Mouse (Mus musculus) forebrain, embryonic 16.5 days (tissue): Measurements from ENCODE around the gene Mrpl22. TPM values are rescaled to one million over a fixed set of nuclear protein-coding genes. Genes with fewer than 3 reads are reported as not detected.
"Not testable (repeated sequence)": the region's sequence is repeated elsewhere in the genome, so short reads cannot be mapped to it uniquely, and the experiment has no call there.

Experiments
- ATAC-seq: fragments of 200-750 bp; cut with Nextera tagmentation; 2 replicates; pipeline ENCODE4 v1.8.0; 2017; ENCODE audit warnings: mild to moderate bottlenecking, moderate library complexity
- H3K27ac ChIP-seq: fragments of 300-500 bp; sonication (generic); 2 replicates; pipeline ENCODE4 v1.5.1; 2014; ENCODE audit warnings: low read length, control low read depth
- H3K27me3 ChIP-seq: fragments of 300-500 bp; sonication (generic); replicated peaks from 2 replicates; pipeline ENCODE4 v1.6.1; 2014; ENCODE audit warnings: low read length; ENCODE audit not compliant: control insufficient read depth, insufficient read depth
- H3K36me3 ChIP-seq: fragments of 300-500 bp; sonication (generic); 2 replicates; pipeline ENCODE4 v1.6.1; 2014; ENCODE audit not compliant: control insufficient read depth, insufficient read depth
- H3K4me1 ChIP-seq: fragments of 300-500 bp; sonication (generic); replicated peaks from 2 replicates; pipeline ENCODE4 v1.6.1; 2014; ENCODE audit warnings: low read length; ENCODE audit not compliant: control insufficient read depth, insufficient read depth
- H3K4me2 ChIP-seq: fragments of 300-500 bp; sonication (generic); 2 replicates; pipeline ENCODE4 v1.6.1; 2014; ENCODE audit warnings: mild to moderate bottlenecking, low read length, control low read depth
- H3K4me3 ChIP-seq: fragments of 300-500 bp; sonication (generic); replicated peaks from 2 replicates; pipeline ENCODE4 v1.5.1; 2014; ENCODE audit warnings: mild to moderate bottlenecking, low read length, control low read depth
- H3K9ac ChIP-seq: fragments of 300-500 bp; sonication (generic); replicated peaks from 2 replicates; pipeline ENCODE4 v1.6.1; 2014; ENCODE audit warnings: low read depth, low read length, control low read depth
- H3K9me3 ChIP-seq: fragments of 300-500 bp; sonication (generic); 2 replicates; pipeline ENCODE4 v1.6.1; 2016; ENCODE audit warnings: low read length; ENCODE audit not compliant: control insufficient read depth
- WGBS: fragments of 180-500 bp; shearing (Covaris S2); extraction: QIAGEN DNeasy Blood & Tissue Kit; methylation state at CpG from one replicate; pipeline ENCODE4 v1.1.7; 2014; 5-methylcytosine and 5-hydroxymethylcytosine counted together
- polyA plus RNA-seq: library from polyadenylated mRNA; unstranded; fragments of >200 nt; fragmentation: Nextera tagmentation; extraction: Ambion mirVana; gene quantifications from 2 replicates; pipeline ENCODE4 v1.2.1, GENCODE M21; 2015

Gene Mrpl22
- polyA plus RNA-seq, 1 experiment from 2014 or later: 102 TPM

- Histone ChIP-seq H3K9me3 (no peaks in the 10 kb centered on the region), H3K4me2 (peak overlapping the region; percentile 70), H3K4me3 (peak overlapping the region; percentile 45), H3K27me3 (no peaks in the 10 kb centered on the region), H3K27ac (no peak overlapping the region), H3K4me1 (peaks cover 3% of the 10 kb centered on the region; the same call in 1 of the 2 replicates), H3K36me3 (no peaks in the 10 kb centered on the region), H3K9ac (no peak overlapping the region)
- ATAC-seq: no peak
- 85% methylated on average over 4 of the region's 4 CpGs for WGBS
Observed at GRCm38 (mm10) chr11:58198663-58199062, 27.2 kb downstream of the Mrpl22 start.

DNA sequence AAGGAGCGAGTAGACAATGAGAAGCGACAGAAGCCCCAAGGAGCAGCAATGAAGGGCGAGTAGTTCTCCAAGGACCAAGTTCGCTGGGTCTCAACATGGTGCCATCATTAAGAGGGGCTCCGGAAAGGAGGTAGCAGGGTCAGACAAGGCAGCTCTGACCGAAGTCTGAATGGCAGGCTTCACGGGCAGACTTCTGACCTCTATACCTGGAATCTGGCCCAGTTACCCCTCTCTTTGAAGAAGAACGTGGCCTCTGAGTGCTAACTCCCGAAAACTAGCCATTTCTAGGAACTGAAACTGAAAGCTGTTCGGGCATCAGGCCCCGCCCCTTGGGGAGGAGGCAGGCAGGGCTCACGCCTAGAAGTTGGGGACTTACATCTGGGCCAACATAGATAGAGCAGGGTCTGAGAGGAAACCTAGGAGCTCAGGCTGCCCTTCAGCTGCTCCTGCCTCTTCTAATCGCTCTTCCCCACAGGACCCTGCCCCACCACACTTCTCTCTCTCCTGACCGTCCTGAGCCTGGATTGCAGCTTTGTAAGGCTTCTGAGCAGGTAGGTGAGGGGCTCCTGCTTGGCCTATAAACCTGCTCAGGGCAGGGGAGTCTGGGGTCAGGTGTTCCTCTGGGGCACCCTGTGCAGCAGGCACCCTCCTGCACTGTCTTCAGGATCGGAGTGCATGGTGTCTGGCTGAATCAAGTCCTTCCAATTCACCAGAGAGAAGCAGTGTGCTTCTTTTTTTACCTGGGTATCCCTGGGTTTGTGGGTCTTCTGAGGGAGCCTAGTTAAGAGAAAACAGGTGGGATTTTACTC, 28.0 kb downstream of the Mrpl22 start, which contains the start of the genes Igtp and Irgm2:
Igtp (plus strand) TSS at position 328 of the 809 bp plus-strand sequence.
Irgm2 (plus strand) TSS at position 390 of the 809 bp plus-strand sequence.
- ATAC-seq, H3K27me3 ChIP-seq, H3K9me3 ChIP-seq, H3K27ac ChIP-seq, H3K4me1 ChIP-seq, H3K36me3 ChIP-seq: not testable (repeated sequence)
- H3K4me3 ChIP-seq: peak within 1 kb of the TSS; percentile 45
- 8% methylated on average over 14 of the region's 15 CpGs for WGBS
- peak within 1 kb of the TSS; percentile 70 for H3K4me2 ChIP-seq
- H3K9ac ChIP-seq: peak within 1 kb of the TSS; percentile 35

DNA sequence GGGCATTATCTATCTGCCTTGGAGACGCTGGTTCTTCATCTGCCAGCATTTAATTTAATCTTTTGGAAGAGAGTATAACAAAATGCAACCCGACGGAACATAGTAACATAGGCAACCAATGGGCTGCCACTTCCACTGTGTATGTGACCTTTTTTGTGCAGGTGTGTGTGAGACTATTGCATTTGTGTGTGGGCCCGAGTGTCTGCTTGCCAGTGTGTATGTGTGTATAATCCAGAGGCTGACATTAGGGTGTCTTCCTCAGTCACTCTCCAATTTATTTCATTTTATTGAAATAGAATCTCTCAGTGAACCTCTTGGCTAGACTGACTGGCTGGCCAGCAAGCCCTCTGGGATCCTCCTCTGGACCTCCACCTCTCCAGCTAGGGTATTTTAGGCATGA, 28.8 kb downstream of the Mrpl22 start:
- no peak for ATAC-seq
- H3K36me3 ChIP-seq: no peaks in the 10 kb centered on the region
- H3K4me1 ChIP-seq: peaks cover 3% of the 10 kb centered on the region; the same call in 1 of the 2 replicates
- no peak overlapping the region for H3K4me2 ChIP-seq
- H3K9ac ChIP-seq: no peak overlapping the region
- WGBS: 86% methylated on average over 4 of the region's 4 CpGs
- no peaks in the 10 kb centered on the region for H3K27me3 ChIP-seq
- no peaks in the 10 kb centered on the region for H3K9me3 ChIP-seq
- H3K4me3 ChIP-seq: no peak overlapping the region
- H3K27ac ChIP-seq: no peak overlapping the region

- 77% methylated on average over 12 of the region's 12 CpGs for WGBS
- Histone ChIP-seq H3K27me3 (no peaks in the 10 kb centered on the region), H3K27ac (no peak overlapping the region), H3K4me1 (peaks cover 3% of the 10 kb centered on the region; the same call in 1 of the 2 replicates), H3K36me3 (no peaks in the 10 kb centered on the region), H3K9ac (no peak overlapping the region), H3K4me2 (no peak overlapping the region), H3K4me3 (no peak overlapping the region), H3K9me3 (no peaks in the 10 kb centered on the region)
- ATAC-seq: no peak
Observed at GRCm38 (mm10) chr11:58201052-58201451, 29.6 kb downstream of the Mrpl22 start.

DNA sequence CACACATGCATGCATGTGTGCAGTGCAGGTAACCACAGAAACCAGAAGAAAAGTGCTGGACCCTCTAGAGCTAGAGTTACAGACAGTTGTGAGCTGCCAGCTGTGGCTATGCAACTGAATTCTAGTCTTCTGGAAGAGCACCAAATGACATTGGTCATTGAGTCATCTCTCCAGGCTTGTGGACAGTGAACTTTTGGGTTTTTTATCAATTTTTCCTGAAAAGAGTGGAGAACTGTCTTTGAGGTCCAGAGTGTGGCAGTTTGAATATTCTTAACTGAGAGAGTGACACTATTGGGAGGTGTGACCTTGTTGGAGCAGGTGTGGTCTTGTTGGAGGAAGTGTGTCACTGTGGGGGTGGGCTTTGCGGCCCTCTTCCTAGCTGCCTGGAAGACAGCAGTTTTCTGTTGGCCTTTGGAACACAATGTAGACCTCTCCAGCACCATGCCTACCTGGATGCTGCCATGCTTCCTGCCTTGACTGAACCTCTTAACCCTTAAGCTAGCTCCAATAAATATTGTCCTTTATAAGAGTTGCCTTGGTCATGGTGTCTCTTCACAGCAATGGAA, 38.9 kb downstream of the Mrpl22 start:
- Histone ChIP-seq H3K4me3 (no peak overlapping the region), H3K27ac (no peak overlapping the region), H3K36me3 (no peaks in the 10 kb centered on the region), H3K4me1 (no peaks in the 10 kb centered on the region), H3K9me3 (no peaks in the 10 kb centered on the region), H3K4me2 (no peak overlapping the region), H3K9ac (no peak overlapping the region), H3K27me3 (no peaks in the 10 kb centered on the region)
- WGBS: 95% methylated on average over 1 of the region's 1 CpGs
- ATAC-seq: no peak

DNA sequence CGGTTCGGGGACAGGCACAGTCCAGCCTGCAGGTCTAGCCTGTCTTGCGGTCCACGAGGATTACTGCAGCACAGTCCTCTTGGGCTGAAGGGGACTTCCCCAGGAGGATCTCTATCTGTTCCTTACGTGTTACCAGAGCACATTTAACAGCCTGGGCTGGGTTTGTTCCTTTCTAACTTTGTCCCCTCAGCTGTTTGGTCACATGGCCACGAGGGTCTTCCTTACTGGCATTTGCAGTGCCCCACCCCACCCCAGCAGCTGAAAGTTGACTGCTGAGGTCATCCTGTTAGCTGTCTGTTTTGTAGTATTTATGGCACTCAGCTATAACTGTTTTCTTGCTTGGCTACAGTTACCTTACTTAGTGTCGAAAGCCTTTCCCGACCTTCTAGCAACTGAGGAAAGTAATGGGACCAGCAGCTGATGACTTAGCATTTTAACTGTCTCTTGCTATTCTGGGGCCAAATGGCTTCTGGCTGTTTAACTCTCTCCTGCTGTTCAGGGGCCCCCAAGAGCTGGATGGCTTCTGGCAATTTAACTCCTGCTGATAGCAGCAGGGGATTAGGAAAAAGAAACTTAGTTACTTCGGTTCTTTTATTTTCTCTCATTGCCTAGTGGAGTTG, 39.7 kb downstream of the Mrpl22 start:
- Histone ChIP-seq H3K27me3 (no peaks in the 10 kb centered on the region), H3K4me1 (no peaks in the 10 kb centered on the region), H3K4me2 (no peak overlapping the region), H3K4me3 (no peak overlapping the region), H3K27ac (no peak overlapping the region), H3K36me3 (no peaks in the 10 kb centered on the region), H3K9ac (no peak overlapping the region), H3K9me3 (no peaks in the 10 kb centered on the region)
- no peak for ATAC-seq
- 19% methylated on average over 9 of the region's 9 CpGs for WGBS

GRCm38 (mm10) chr11:58211682-58212067, 40.2 kb downstream of the Mrpl22 start:
- Histone ChIP-seq H3K36me3 (no peaks in the 10 kb centered on the region), H3K27me3 (no peaks in the 10 kb centered on the region), H3K9me3 (no peaks in the 10 kb centered on the region), H3K4me3 (no peak overlapping the region), H3K4me2 (no peak overlapping the region), H3K27ac (no peak overlapping the region), H3K9ac (no peak overlapping the region), H3K4me1 (no peaks in the 10 kb centered on the region)
- no peak for ATAC-seq
- WGBS: 9% methylated on average over 2 of the region's 2 CpGs

- H3K4me2 ChIP-seq: no peak overlapping the region
- whole genome bisulfite sequencing: 78% methylated on average over 7 of the region's 7 CpGs
- no peak overlapping the region for H3K4me3 ChIP-seq
- no peaks in the 10 kb centered on the region for H3K9me3 ChIP-seq
- no peak overlapping the region for H3K27ac ChIP-seq
- no peaks in the 10 kb centered on the region for H3K27me3 ChIP-seq
- no peaks in the 10 kb centered on the region for H3K36me3 ChIP-seq
- H3K9ac ChIP-seq: no peak overlapping the region
- ATAC-seq: no peak
- no peaks in the 10 kb centered on the region for H3K4me1 ChIP-seq
Observed at GRCm38 (mm10) chr11:58213673-58214342, 42.3 kb downstream of the Mrpl22 start.
